Mouse (Mus musculus): ENCODE results near the gene Ctsz. TPM values are rescaled to one million over a fixed set of nuclear protein-coding genes. Genes with fewer than 3 reads are reported as not detected.

Ctsz gene
- total and polyA plus RNA-seq, 2 experiments from 2014 or later, result 53.9 to 74.7 TPM

GRCm38 (mm10) chr2:174450353-174450752, 11.5 kb upstream of the Ctsz start, which contains the start of gene Tubb1:
Gene Tubb1, plus strand, starts transcription at chr2:174450695.
- H3K27me3 ChIP-seq (ENCODE audit: insufficient read depth, low read length), result no peaks in the 10 kb centered on the region
- no peak within 1 kb of the TSS for H3K4me3 ChIP-seq (ENCODE audit: low read depth, low read length)
- no peak within 1 kb of the TSS for H3K4me2 ChIP-seq (ENCODE audit: low read depth)
- no peaks in the 10 kb centered on the region for H3K4me1 ChIP-seq (ENCODE audit: insufficient read depth)
- no peaks in the 10 kb centered on the region for H3K36me3 ChIP-seq (ENCODE audit: insufficient read depth)
- H3K9ac ChIP-seq, result no peak within 1 kb of the TSS
- DNase-seq, result no peak
- H3K9me3 ChIP-seq (ENCODE audit: low read length), result no peaks in the 10 kb centered on the region
- TF ChIP-seq CTCF (IDR thresholded peaks at IDR 0.05; ENCODE audit: low read depth), result no peak
- WGBS, result 79% methylated on average over 4 of the region's 4 CpGs
- H3K27ac ChIP-seq (ENCODE audit: low read depth, low read length), result no peak within 1 kb of the TSS
- ATAC-seq, result no peak

- Histone ChIP-seq H3K36me3 (ENCODE audit: insufficient read depth) (no peaks in the 10 kb centered on the region), H3K4me1 (ENCODE audit: insufficient read depth) (no peaks in the 10 kb centered on the region), H3K9ac (no peak overlapping the region), H3K4me2 (ENCODE audit: low read depth) (no peak overlapping the region), H3K27me3 (ENCODE audit: insufficient read depth, low read length) (no peaks in the 10 kb centered on the region), H3K27ac (ENCODE audit: low read depth, low read length) (no peak overlapping the region), H3K4me3 (ENCODE audit: low read depth, low read length) (no peak overlapping the region), H3K9me3 (ENCODE audit: low read length) (no peaks in the 10 kb centered on the region)
- WGBS, result 90% methylated on average over 4 of the region's 4 CpGs
- DNase-seq, result no peak
- no peak for ATAC-seq
- no peak for TF ChIP-seq CTCF (IDR thresholded peaks at IDR 0.05; ENCODE audit: low read depth)
Observed at GRCm38 (mm10) chr2:174448405-174448804, 9.6 kb upstream of the Ctsz start.

- DNase-seq (no peak), ATAC-seq (no peak)
- WGBS, result 57% methylated on average over 8 of the region's 8 CpGs
- H3K27me3 ChIP-seq (ENCODE audit: insufficient read depth, low read length), result no peaks in the 10 kb centered on the region
- H3K4me2 ChIP-seq (ENCODE audit: low read depth), result no peak overlapping the region
- H3K9ac ChIP-seq, result no peak overlapping the region
- H3K9me3 ChIP-seq (ENCODE audit: low read length), result no peaks in the 10 kb centered on the region
- H3K4me1 ChIP-seq (ENCODE audit: insufficient read depth), result no peaks in the 10 kb centered on the region
- H3K27ac ChIP-seq (ENCODE audit: low read depth, low read length), result no peak overlapping the region
- no peak overlapping the region for H3K4me3 ChIP-seq (ENCODE audit: low read depth, low read length)
- no peak for TF ChIP-seq CTCF (IDR thresholded peaks at IDR 0.05; ENCODE audit: low read depth)
- no peaks in the 10 kb centered on the region for H3K36me3 ChIP-seq (ENCODE audit: insufficient read depth)
Observed at GRCm38 (mm10) chr2:174446905-174447304, 8.1 kb upstream of the Ctsz start.

- H3K9ac ChIP-seq, result no peak overlapping the region
- no peak for DNase-seq
- TF ChIP-seq CTCF (IDR thresholded peaks at IDR 0.05; ENCODE audit: low read depth), result no peak
Observed at GRCm38 (mm10) chr2:174446492-174446891, 7.7 kb upstream of the Ctsz start.

GRCm38 (mm10) chr2:174445018-174445417, 6.2 kb upstream of the Ctsz start:
- H3K27ac ChIP-seq (ENCODE audit: low read depth, low read length), result no peak overlapping the region
- no peak for TF ChIP-seq CTCF (IDR thresholded peaks at IDR 0.05; ENCODE audit: low read depth)
- no peaks in the 10 kb centered on the region for H3K27me3 ChIP-seq (ENCODE audit: insufficient read depth, low read length)
- 85% methylated on average over 6 of the region's 6 CpGs for whole genome bisulfite sequencing
- DNase-seq (no peak), ATAC-seq (no peak)
- H3K4me2 ChIP-seq (ENCODE audit: low read depth), result no peak overlapping the region
- H3K4me3 ChIP-seq (ENCODE audit: low read depth, low read length), result no peak overlapping the region
- no peak overlapping the region for H3K9ac ChIP-seq
- no peaks in the 10 kb centered on the region for H3K4me1 ChIP-seq (ENCODE audit: insufficient read depth)
- H3K9me3 ChIP-seq (ENCODE audit: low read length), result no peaks in the 10 kb centered on the region
- no peaks in the 10 kb centered on the region for H3K36me3 ChIP-seq (ENCODE audit: insufficient read depth)

More at GRCm38 (mm10) chr2:174446492-174446891, 7.7 kb upstream of the Ctsz start:
- Histone ChIP-seq H3K27me3 (ENCODE audit: insufficient read depth, low read length) (no peaks in the 10 kb centered on the region), H3K4me3 (ENCODE audit: low read depth, low read length) (no peak overlapping the region), H3K4me1 (ENCODE audit: insufficient read depth) (no peaks in the 10 kb centered on the region), H3K9me3 (ENCODE audit: low read length) (no peaks in the 10 kb centered on the region), H3K27ac (ENCODE audit: low read depth, low read length) (no peak overlapping the region), H3K4me2 (ENCODE audit: low read depth) (no peak overlapping the region), H3K36me3 (ENCODE audit: insufficient read depth) (no peaks in the 10 kb centered on the region)
- no peak for ATAC-seq
- 55% methylated on average over 7 of the region's 7 CpGs for WGBS

- no peaks in the 10 kb centered on the region for H3K27me3 ChIP-seq (ENCODE audit: insufficient read depth, low read length)
- H3K27ac ChIP-seq (ENCODE audit: low read depth, low read length), result no peak overlapping the region
- no peaks in the 10 kb centered on the region for H3K36me3 ChIP-seq (ENCODE audit: insufficient read depth)
- 95% methylated on average over 7 of the region's 7 CpGs for WGBS
- peaks cover 2% of the 10 kb centered on the region; the same call in 1 of the 2 replicates for H3K4me1 ChIP-seq (ENCODE audit: insufficient read depth)
- no peak for ATAC-seq
- no peak for TF ChIP-seq CTCF (IDR thresholded peaks at IDR 0.05; ENCODE audit: low read depth)
- no peak overlapping the region for H3K4me3 ChIP-seq (ENCODE audit: low read depth, low read length)
- H3K9ac ChIP-seq, result no peak overlapping the region
- no peak for DNase-seq
- H3K4me2 ChIP-seq (ENCODE audit: low read depth), result no peak overlapping the region
- no peaks in the 10 kb centered on the region for H3K9me3 ChIP-seq (ENCODE audit: low read length)
Observed at GRCm38 (mm10) chr2:174444359-174444758, 5.5 kb upstream of the Ctsz start.

- Histone ChIP-seq H3K9me3 (ENCODE audit: low read length) (no peaks in the 10 kb centered on the region), H3K9ac (no peak overlapping the region), H3K4me2 (ENCODE audit: low read depth) (no peak overlapping the region), H3K4me3 (ENCODE audit: low read depth, low read length) (no peak overlapping the region), H3K27ac (ENCODE audit: low read depth, low read length) (no peak overlapping the region), H3K36me3 (ENCODE audit: insufficient read depth) (no peaks in the 10 kb centered on the region), H3K4me1 (ENCODE audit: insufficient read depth) (peaks cover 8% of the 10 kb centered on the region), H3K27me3 (ENCODE audit: insufficient read depth, low read length) (no peaks in the 10 kb centered on the region)
- ATAC-seq (no peak), DNase-seq (no peak)
- TF ChIP-seq CTCF (IDR thresholded peaks at IDR 0.05; ENCODE audit: low read depth), result no peak
- 51% methylated on average over 2 of the region's 2 CpGs for WGBS
Observed at GRCm38 (mm10) chr2:174443046-174443445, 4.2 kb upstream of the Ctsz start.
